Mouse (Mus musculus) MEL (cell line): ENCODE measurements around the gene Clec16a. TPM values are rescaled to one million over a fixed set of nuclear protein-coding genes. Genes with fewer than 3 reads are reported as not detected.

Experiments
- DNase-seq: peaks from one replicate; pipeline ENCODE4 v3.0.0; 2011; ENCODE audit warnings: low read depth, low spot score
- H3K27ac ChIP-seq: 2 replicates; pipeline ENCODE4 v1.5.1; 2012; ENCODE audit warnings: low read depth, mild to moderate bottlenecking, control low read depth, low read length, moderate library complexity; ENCODE audit not compliant: control insufficient read depth
- H3K27me3 ChIP-seq, 2 experiments: fragments of 150-350 bp in 1 of 2; sonication (generic) in 1 of 2; 2 replicates each; pipeline ENCODE4 v1.6.1; 2012; ENCODE audit warnings: low read length in 2 of 2, mild to moderate bottlenecking in 2 of 2, improper control_type of control experiment in 1 of 2, moderate library complexity in 1 of 2; ENCODE audit not compliant: insufficient read depth in 2 of 2, control insufficient read depth in 1 of 2
- H3K36me3 ChIP-seq, 2 experiments: 2 replicates each; pipeline ENCODE4 v1.6.1; 2012 to 2014; ENCODE audit warnings: low read length in 2 of 2, improper control_type of control experiment in 1 of 2, inconsistent platforms in 1 of 2, mild to moderate bottlenecking in 1 of 2; ENCODE audit not compliant: insufficient read depth in 2 of 2, control insufficient read depth in 1 of 2
- H3K4me1 ChIP-seq, 2 experiments: fragments of 150-350 bp in 1 of 2; sonication (generic) in 1 of 2; 2 replicates each; pipeline ENCODE4 v1.6.1; 2012; ENCODE audit warnings: low read length in 2 of 2, improper control_type of control experiment in 1 of 2, mild to moderate bottlenecking in 1 of 2; ENCODE audit not compliant: insufficient read depth in 2 of 2, control insufficient read depth in 1 of 2
- H3K4me3 ChIP-seq, 2 experiments: fragments of 150-350 bp in 1 of 2; sonication (generic) in 1 of 2; 2 replicates each; pipeline ENCODE4 v1.5.1; 2012; ENCODE audit warnings: low read depth in 2 of 2, low read length in 2 of 2, mild to moderate bottlenecking in 2 of 2, moderate library complexity in 2 of 2, control low read depth in 1 of 2, improper control_type of control experiment in 1 of 2; ENCODE audit not compliant: control insufficient read depth in 1 of 2, insufficient read depth in 1 of 2
- H3K79me2 ChIP-seq: 2 replicates; pipeline ENCODE4 v1.6.1; 2012; ENCODE audit warnings: mild to moderate bottlenecking, low read length, moderate library complexity; ENCODE audit not compliant: control insufficient read depth, poor library complexity, insufficient read depth
- H3K9ac ChIP-seq: 2 replicates; pipeline ENCODE4 v1.6.1; 2012; ENCODE audit warnings: low read depth, mild to moderate bottlenecking, control low read depth, low read length, moderate library complexity; ENCODE audit not compliant: control insufficient read depth, poor library complexity, severe bottlenecking
- H3K9me3 ChIP-seq: fragments of 150-350 bp; sonication (generic); replicated peaks from 2 replicates; pipeline ENCODE4 v1.6.1; 2012; ENCODE audit warnings: mild to moderate bottlenecking, low read length, improper control_type of control experiment, moderate library complexity; ENCODE audit not compliant: insufficient read depth
- BHLHE40 ChIP-seq: IDR thresholded peaks from 2 replicates; pipeline ENCODE4 v1.6.1; 2012; ENCODE audit warnings: low read depth, mild to moderate bottlenecking, inconsistent platforms, low read length, improper control_type of control experiment, borderline replicate concordance
- CHD2 ChIP-seq: IDR thresholded peaks from 2 replicates; pipeline ENCODE4 v1.6.1; 2011; ENCODE audit warnings: low read length, improper control_type of control experiment
- E2F4 ChIP-seq: IDR thresholded peaks from 2 replicates; pipeline ENCODE4 v1.6.1; 2011; ENCODE audit warnings: low read depth, low read length, improper control_type of control experiment, borderline replicate concordance
- ELF1 ChIP-seq: IDR thresholded peaks from 2 replicates; pipeline ENCODE4 v1.6.1; 2014; ENCODE audit warnings: low read depth, mild to moderate bottlenecking, inconsistent platforms, low read length, improper control_type of control experiment, moderate library complexity
- EP300 ChIP-seq, 2 experiments: IDR thresholded peaks; 2 replicates each; pipeline ENCODE4 v1.6.1; 2011; ENCODE audit warnings: improper control_type of control experiment in 2 of 2, low read length in 2 of 2, low read depth in 1 of 2, mild to moderate bottlenecking in 1 of 2
- GABPA ChIP-seq: IDR thresholded peaks from 2 replicates; pipeline ENCODE4 v1.6.1; 2012; ENCODE audit warnings: low read depth, mild to moderate bottlenecking, inconsistent platforms, low read length, improper control_type of control experiment, moderate library complexity
- GATA1 ChIP-seq: IDR thresholded peaks from 2 replicates; pipeline ENCODE4 v1.6.1; 2011; ENCODE audit warnings: low read depth, low read length, improper control_type of control experiment
- HCFC1 ChIP-seq: IDR thresholded peaks from 2 replicates; pipeline ENCODE4 v1.6.1; 2012; ENCODE audit warnings: low read depth, mild to moderate bottlenecking, inconsistent platforms, low read length, improper control_type of control experiment, moderate library complexity
- MAFK ChIP-seq: IDR thresholded peaks from 2 replicates; pipeline ENCODE4 v1.6.1; 2011; ENCODE audit warnings: low read depth, mild to moderate bottlenecking, low read length, improper control_type of control experiment, borderline replicate concordance
- MYC ChIP-seq: IDR thresholded peaks from 2 replicates; pipeline ENCODE4 v1.6.1; 2011; ENCODE audit warnings: low read depth, mild to moderate bottlenecking, low read length, improper control_type of control experiment, moderate library complexity
- NELFE ChIP-seq: IDR thresholded peaks from 2 replicates; pipeline ENCODE4 v1.6.1; 2011; ENCODE audit warnings: low read depth, low read length, improper control_type of control experiment
- NRF1 ChIP-seq: IDR thresholded peaks from 2 replicates; pipeline ENCODE4 v1.6.1; 2014; ENCODE audit warnings: low read depth, mild to moderate bottlenecking, inconsistent platforms, low read length, improper control_type of control experiment, moderate library complexity; ENCODE audit not compliant: poor library complexity, insufficient read depth, severe bottlenecking
- RCOR1 ChIP-seq: IDR thresholded peaks from 2 replicates; pipeline ENCODE4 v1.6.1; 2012; ENCODE audit warnings: low read depth, mild to moderate bottlenecking, inconsistent platforms, low read length, improper control_type of control experiment
- SIN3A ChIP-seq: IDR thresholded peaks from 2 replicates; pipeline ENCODE4 v1.6.1; 2012; ENCODE audit warnings: low read length, improper control_type of control experiment, inconsistent platforms
- TBP ChIP-seq: IDR thresholded peaks from 2 replicates; pipeline ENCODE4 v1.8.0; 2011; ENCODE audit warnings: low read depth, low read length, improper control_type of control experiment
- USF1 ChIP-seq: IDR thresholded peaks from 2 replicates; pipeline ENCODE4 v1.6.1; 2014; ENCODE audit warnings: low read depth, mild to moderate bottlenecking, inconsistent platforms, low read length, improper control_type of control experiment, moderate library complexity
- USF2 ChIP-seq, 2 experiments: IDR thresholded peaks; 2 replicates each; pipeline ENCODE4 v1.6.1; 2011 to 2012; ENCODE audit warnings: improper control_type of control experiment in 2 of 2, low read length in 2 of 2, borderline replicate concordance in 1 of 2, inconsistent platforms in 1 of 2, low read depth in 1 of 2, mild to moderate bottlenecking in 1 of 2; ENCODE audit not compliant: insufficient read depth in 1 of 2
- ZKSCAN1 ChIP-seq: IDR thresholded peaks from 2 replicates; pipeline ENCODE4 v1.6.1; 2012; ENCODE audit warnings: low read depth, mild to moderate bottlenecking, inconsistent platforms, low read length, improper control_type of control experiment, moderate library complexity
- ZNF384 ChIP-seq: IDR thresholded peaks from 2 replicates; pipeline ENCODE4 v1.6.1; 2012; ENCODE audit warnings: low read depth, mild to moderate bottlenecking, inconsistent platforms, low read length, improper control_type of control experiment
- polyA plus RNA-seq, 2 experiments: library from polyadenylated mRNA; stranded (reverse) in 1 of 2; unstranded in 1 of 2; fragments of >175 nt in 1 of 2; fragments of >200 nt in 1 of 2; gene quantifications; 2 replicates each; pipeline versions ENCODE4 v1.2.1 to v1.2.4; 2012; ENCODE audit warnings: low replicate concordance in 2 of 2, low read depth in 1 of 2; ENCODE audit not compliant: insufficient read length in 2 of 2, insufficient read depth in 1 of 2, missing spikeins in 1 of 2
- total RNA-seq: library from RNA; depleted of rRNA; stranded (reverse); fragments of 300-350 nt; gene quantifications from 2 replicates; pipeline ENCODE4 v1.2.3, GENCODE M21; 2012

Gene Clec16a
- total and polyA plus RNA-seq, 3 experiments: 10.4 to 49.3 (median 22.1) TPM

DNA sequence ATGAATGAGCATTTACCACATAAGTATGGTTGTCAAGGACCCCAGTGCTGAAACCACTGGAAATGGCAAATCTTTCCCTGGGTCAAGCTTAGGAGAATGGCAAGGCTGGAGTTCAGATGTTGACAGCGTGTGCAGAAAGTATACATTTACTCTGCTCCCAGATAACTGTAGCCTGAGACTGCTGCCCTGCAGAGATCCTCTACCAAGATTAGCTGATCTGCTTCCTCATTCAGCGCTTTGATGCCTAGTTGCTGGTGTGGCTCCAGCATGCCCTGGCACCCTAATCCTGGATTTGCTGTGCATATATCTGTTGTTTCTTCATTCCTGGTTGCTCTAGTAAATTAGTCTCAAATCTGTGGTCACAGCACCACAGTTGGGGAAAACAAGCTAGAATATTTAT is 8.7 kb downstream of the Clec16a start:
- peaks cover 0 to 9% of the 10 kb centered on the region in 2 experiments; a peak in 2 of 4 replicates for H3K36me3 ChIP-seq
- peak; percentile 13; the same call in 1 of the 2 replicates for TF ChIP-seq RCOR1
- TF ChIP-seq GATA1: peak; percentile 91
- 0 out of 2 replicates have a peak, but pooled peaks have one; percentile 36 for TF ChIP-seq SIN3A
- TF ChIP-seq EP300 (IDR thresholded peaks at IDR 0.05; ENCODE audit: low read depth in 1 of 2, low read length in 2 of 2): peak in 1 of 2 experiments; percentile 56; a peak in 1 of 4 replicates
- 0 out of 2 replicates have a peak, but pooled peaks have one; percentile 41 for TF ChIP-seq ELF1
- TF ChIP-seq GABPA: no peak
- TF ChIP-seq TBP: no peak
- TF ChIP-seq, all 39 proteins: peak for 5
- H3K79me2 ChIP-seq: peaks cover 8% of the 10 kb centered on the region; the same call in 1 of the 2 replicates
- H3K27ac ChIP-seq: no peak overlapping the region
- peak; percentile 64 for DNase-seq
- H3K9ac ChIP-seq: no peak overlapping the region
- peaks cover 5 to 9% of the 10 kb centered on the region in 2 experiments; a peak in 3 of 4 replicates for H3K4me1 ChIP-seq
- no peak overlapping the region for H3K4me3 ChIP-seq
- H3K27me3 ChIP-seq: no peaks in the 10 kb centered on the region
- H3K9me3 ChIP-seq: no peaks in the 10 kb centered on the region

- H3K9me3 ChIP-seq: no peaks in the 10 kb centered on the region
- H3K36me3 ChIP-seq: no peaks in the 10 kb centered on the region
- no peaks in the 10 kb centered on the region for H3K27me3 ChIP-seq
- H3K4me1 ChIP-seq: no peaks in the 10 kb centered on the region
- H3K27ac ChIP-seq: no peak overlapping the region
- no peaks in the 10 kb centered on the region for H3K79me2 ChIP-seq
- DNase-seq: no peak
- TF ChIP-seq ZNF384 (no peak), CHD2 (no peak), ELF1 (no peak), ZKSCAN1 (no peak), GABPA (no peak), MAFK (no peak), NRF1 (no peak), HCFC1 (no peak), NELFE (no peak), E2F4 (no peak), BHLHE40 (no peak), MYC (no peak), USF2 (IDR thresholded peaks at IDR 0.05; ENCODE audit: borderline replicate concordance in 1 of 2, insufficient read depth in 1 of 2, low read depth in 1 of 2, low read length in 2 of 2) (no peak), RCOR1 (no peak), USF1 (no peak)
- no peak overlapping the region for H3K9ac ChIP-seq
- H3K4me3 ChIP-seq: no peak overlapping the region
Measured at GRCm38 (mm10) chr16:10559991-10560390, 14.9 kb downstream of the Clec16a start.
